Mouse (Mus musculus): ENCODE data around the gene Spon1. TPM values are rescaled to one million over a fixed set of nuclear protein-coding genes. Genes with fewer than 3 reads are reported as not detected.

Gene Spon1
- total and polyA plus RNA-seq, 3 experiments: not detected

GRCm38 (mm10) chr7:114006456-114006855 is 240.7 kb downstream of the Spon1 start:
- Histone ChIP-seq H3K27ac (ENCODE audit: insufficient read depth, low read depth) (no peak overlapping the region), H3K9me3 (replicated peaks; ENCODE audit: low read length) (peaks cover 3% of the 10 kb centered on the region), H3K4me3 (replicated peaks in 1 of 3; ENCODE audit: low read depth in 2 of 3, low read length in 2 of 3, poor library complexity in 1 of 3) (no peak overlapping the region), H3K4me1 (ENCODE audit: control insufficient read depth in 1 of 2, insufficient read depth in 2 of 2) (peaks cover 3 to 4% of the 10 kb centered on the region in 2 experiments; a peak in 2 of 4 replicates), H3K9ac (ENCODE audit: insufficient read depth, low read depth) (no peak overlapping the region), H3K27me3 (replicated peaks) (peaks cover 18% of the 10 kb centered on the region), H3K79me2 (replicated peaks; ENCODE audit: control insufficient read depth, extremely low read depth, insufficient read depth, poor library complexity, severe bottlenecking) (no peaks in the 10 kb centered on the region), H3K36me3 (replicated peaks in 1 of 2; ENCODE audit: control insufficient read depth in 1 of 2, insufficient read depth in 1 of 2, low read length in 1 of 2) (no peaks in the 10 kb centered on the region), H3K4me2 (ENCODE audit: insufficient read depth, low read depth, poor library complexity, severe bottlenecking) (no peak overlapping the region)
- no peak for TF ChIP-seq ZMIZ1 (IDR thresholded peaks at IDR 0.05; ENCODE audit: low read depth, low read length)
- TF ChIP-seq UBTF (IDR thresholded peaks at IDR 0.05; ENCODE audit: low read depth, low read length): no peak
- TF ChIP-seq MAZ (IDR thresholded peaks at IDR 0.05; ENCODE audit: low read depth, low read length): no peak
- no peak for TF ChIP-seq SIN3A (IDR thresholded peaks at IDR 0.05; ENCODE audit: low read length)
- TF ChIP-seq MYC (IDR thresholded peaks at IDR 0.05; ENCODE audit: low read depth, low read length): no peak
- TF ChIP-seq ZNF384 (IDR thresholded peaks at IDR 0.05; ENCODE audit: low read depth, low read length): no peak
- TF ChIP-seq TBP (conservative IDR thresholded peaks at IDR 0.05; ENCODE audit: low read depth, low read length): no peak
- TF ChIP-seq RAD21 (IDR thresholded peaks at IDR 0.05; ENCODE audit: low read depth, low read length): no peak
- TF ChIP-seq TCF12 (IDR thresholded peaks at IDR 0.05; ENCODE audit: low read depth, low read length): no peak
- TF ChIP-seq NRF1 (IDR thresholded peaks at IDR 0.05; ENCODE audit: low read depth, low read length): no peak
- TF ChIP-seq MAFK (IDR thresholded peaks at IDR 0.05; ENCODE audit: insufficient replicate concordance, low read length): no peak
- no peak for TF ChIP-seq SMC3 (IDR thresholded peaks at IDR 0.05; ENCODE audit: low read depth, low read length)
- no peak for TF ChIP-seq CHD1 (IDR thresholded peaks at IDR 0.05; ENCODE audit: low read depth, low read length)
- TF ChIP-seq E2F4 (IDR thresholded peaks at IDR 0.05; ENCODE audit: insufficient replicate concordance, low read depth, low read length): no peak
- dilution Hi-C loops (cut with MboI; ENCODE audit: extremely low pct_ligation_motif_present, extremely low pct_unique_long_range_greater_than_20kb, low sequenced_read_pairs): no loop called here
- in situ Hi-C loops (cut with MboI; ENCODE audit: low pct_ligation_motif_present, low pct_unique_long_range_greater_than_20kb, low sequenced_read_pairs): loop anchor here (25.0 kb wide), 1 partner anchor 619 kb away; the partner anchor contains the start of gene Pth
- no peak for DNase-seq (ENCODE audit: extremely low read depth)

GRCm38 (mm10) chr7:114007565-114007964 is 241.8 kb downstream of the Spon1 start:
- no peaks in the 10 kb centered on the region for H3K79me2 ChIP-seq (replicated peaks; ENCODE audit: control insufficient read depth, extremely low read depth, insufficient read depth, poor library complexity, severe bottlenecking)
- dilution Hi-C loops (cut with MboI; ENCODE audit: extremely low pct_ligation_motif_present, extremely low pct_unique_long_range_greater_than_20kb, low sequenced_read_pairs) (no loop called here), in situ Hi-C loops (cut with MboI; ENCODE audit: low pct_ligation_motif_present, low pct_unique_long_range_greater_than_20kb, low sequenced_read_pairs) (loop anchor here (25.0 kb wide), 1 partner anchor 620 kb away; the partner anchor contains the start of gene Pth)
- H3K9me3 ChIP-seq (replicated peaks; ENCODE audit: low read length): no peaks in the 10 kb centered on the region
- H3K4me1 ChIP-seq (ENCODE audit: control insufficient read depth in 1 of 2, insufficient read depth in 2 of 2): peaks cover 2 to 3% of the 10 kb centered on the region in 2 experiments; a peak in 2 of 4 replicates
- H3K4me3 ChIP-seq (replicated peaks in 1 of 3; ENCODE audit: low read depth in 2 of 3, low read length in 2 of 3, poor library complexity in 1 of 3): no peak overlapping the region
- H3K27me3 ChIP-seq (replicated peaks): peaks cover 18% of the 10 kb centered on the region
- H3K36me3 ChIP-seq (replicated peaks in 1 of 2; ENCODE audit: control insufficient read depth in 1 of 2, insufficient read depth in 1 of 2, low read length in 1 of 2): no peaks in the 10 kb centered on the region
- H3K9ac ChIP-seq (ENCODE audit: insufficient read depth, low read depth): no peak overlapping the region
- H3K27ac ChIP-seq (ENCODE audit: insufficient read depth, low read depth): no peak overlapping the region
- TF ChIP-seq RAD21 (IDR thresholded peaks at IDR 0.05; ENCODE audit: low read depth, low read length) (peak; percentile 66), SMC3 (IDR thresholded peaks at IDR 0.05; ENCODE audit: low read depth, low read length) (peak; percentile 81), CHD1 (IDR thresholded peaks at IDR 0.05; ENCODE audit: low read depth, low read length) (no peak), CTCF (conservative IDR thresholded peaks at IDR 0.05 in 1 of 2, IDR thresholded peaks at IDR 0.05 in 1 of 2; ENCODE audit: low read depth in 2 of 2, low read length in 2 of 2) (peak; percentile 53 to 79)
- no peak overlapping the region for H3K4me2 ChIP-seq (ENCODE audit: insufficient read depth, low read depth, poor library complexity, severe bottlenecking)
- peak; percentile 50 for DNase-seq (ENCODE audit: extremely low read depth)
